Mouse (Mus musculus) small intestine, adult 2 months (tissue): ENCODE results near the gene Rab36.

ENCODE experiments used
- CTCF ChIP-seq: fragments of 200-500 bp; IDR thresholded peaks from 2 replicates; pipeline ENCODE4 v1.5.1; 2012; ENCODE audit warnings: low read depth, mild to moderate bottlenecking, control low read depth, inconsistent platforms, low read length, moderate library complexity, mixed read lengths; ENCODE audit not compliant: insufficient replicate concordance, insufficient read length; ENCODE audit errors: extremely low read depth
- POLR2A ChIP-seq: fragments of 200-500 bp; IDR thresholded peaks from 2 replicates; pipeline ENCODE4 v1.6.1; 2012; ENCODE audit warnings: low read depth, mild to moderate bottlenecking, control low read depth, inconsistent platforms, low read length, moderate library complexity

GRCm38 (mm10) chr10:74990584-74991322 lies 46.1 kb upstream of the Rab36 start:
- TF ChIP-seq CTCF = no peak
- no peak for TF ChIP-seq POLR2A
